Mouse (Mus musculus) testis, adult 2 months (tissue): ENCODE data around the gene Akt2. TPM values are rescaled to one million over a fixed set of nuclear protein-coding genes. Genes with fewer than 3 reads are reported as not detected.

Experiments used
- H3K27ac ChIP-seq: fragments of 200-500 bp; 2 replicates; pipeline ENCODE4 v1.5.1; 2012; ENCODE audit warnings: low read depth, low read length; ENCODE audit not compliant: control insufficient read depth, insufficient read depth
- H3K27me3 ChIP-seq: fragments of 200-500 bp; 2 replicates; pipeline ENCODE4 v1.6.1; 2012; ENCODE audit warnings: mild to moderate bottlenecking, low read length, moderate library complexity; ENCODE audit not compliant: control insufficient read depth, insufficient read depth
- H3K36me3 ChIP-seq: fragments of 200-500 bp; 2 replicates; pipeline ENCODE4 v1.6.1; 2012; ENCODE audit warnings: mild to moderate bottlenecking, low read length; ENCODE audit not compliant: control insufficient read depth, insufficient read depth
- H3K4me1 ChIP-seq: fragments of 200-500 bp; 2 replicates; pipeline ENCODE4 v1.6.1; 2012; ENCODE audit warnings: low read length; ENCODE audit not compliant: control insufficient read depth, insufficient read depth
- H3K4me3 ChIP-seq: fragments of 200-500 bp; 2 replicates; pipeline ENCODE4 v1.5.1; 2012; ENCODE audit warnings: low read depth, mild to moderate bottlenecking, low read length, moderate library complexity, mixed read lengths; ENCODE audit not compliant: control insufficient read depth
- CTCF ChIP-seq: fragments of 200-500 bp; IDR thresholded peaks from 2 replicates; pipeline ENCODE4 v1.5.1; 2012; ENCODE audit warnings: low read depth, mild to moderate bottlenecking, inconsistent platforms, low read length, moderate library complexity; ENCODE audit not compliant: control insufficient read depth, insufficient read depth, insufficient replicate concordance
- POLR2A ChIP-seq: fragments of 200-500 bp; IDR thresholded peaks from 2 replicates; pipeline ENCODE4 v1.6.1; 2012; ENCODE audit warnings: low read depth, mild to moderate bottlenecking, inconsistent platforms, low read length, moderate library complexity; ENCODE audit not compliant: control insufficient read depth
- polyA plus RNA-seq: library from polyadenylated mRNA; depleted of rRNA; stranded (reverse); fragments of >200 nt; gene quantifications from 2 replicates; pipeline ENCODE4 v1.2.3, GENCODE M21; 2012

Akt2 gene
- polyA plus RNA-seq, 1 experiment, result 58.7 TPM

DNA sequence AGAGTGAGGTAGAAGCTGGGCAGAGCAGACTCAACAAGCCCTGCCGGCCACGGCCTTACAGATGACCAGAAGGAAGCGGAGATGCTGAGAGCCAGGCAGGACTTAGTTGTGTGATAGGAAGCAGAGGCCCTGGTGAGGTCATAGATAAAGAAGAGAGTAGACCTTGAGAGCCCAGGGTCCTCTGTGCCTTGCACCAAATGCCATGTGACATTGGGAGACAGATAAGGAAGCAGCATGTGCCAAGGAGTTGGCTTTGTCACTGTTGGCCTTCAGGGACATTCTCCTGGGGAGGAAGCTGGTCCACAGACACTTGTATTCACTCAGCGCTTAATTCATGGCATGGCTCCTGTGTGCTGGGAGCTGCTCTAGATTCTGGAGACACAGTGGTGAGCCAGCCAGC lies 17.9 kb downstream of the Akt2 start:
- TF ChIP-seq POLR2A, result peak; percentile 45; the same call in 1 of the 2 replicates
- TF ChIP-seq CTCF, result no peak
- peaks cover 14% of the 10 kb centered on the region for H3K4me1 ChIP-seq
- H3K27me3 ChIP-seq, result no peaks in the 10 kb centered on the region
- no peak overlapping the region for H3K4me3 ChIP-seq
- H3K27ac ChIP-seq, result peak overlapping the region; percentile 36; the same call in 1 of the 2 replicates
- peaks cover 2% of the 10 kb centered on the region; the same call in 1 of the 2 replicates for H3K36me3 ChIP-seq

DNA sequence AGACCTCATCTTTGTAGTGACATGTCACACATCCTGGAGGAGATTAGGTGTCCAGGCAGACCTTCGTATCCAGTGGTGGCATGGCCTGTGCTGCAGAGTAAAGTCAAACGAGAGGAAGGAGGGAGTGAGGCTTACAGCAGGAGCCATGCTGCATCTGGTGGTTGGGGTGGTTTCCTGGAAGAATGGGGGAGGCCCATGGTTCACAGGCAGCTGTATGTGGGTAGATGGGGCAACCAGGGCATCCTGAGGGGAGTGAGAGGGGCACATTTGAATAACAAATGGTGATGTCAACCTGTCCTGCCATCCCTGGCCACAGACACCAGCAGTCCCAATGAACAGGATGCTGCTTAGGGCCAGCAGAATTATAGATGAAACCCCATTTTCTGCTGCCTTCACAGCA lies 18.3 kb downstream of the Akt2 start:
- Histone ChIP-seq H3K27ac (peak overlapping the region; percentile 36; the same call in 1 of the 2 replicates), H3K36me3 (peaks cover 2% of the 10 kb centered on the region; the same call in 1 of the 2 replicates), H3K27me3 (no peaks in the 10 kb centered on the region), H3K4me3 (no peak overlapping the region), H3K4me1 (peaks cover 14% of the 10 kb centered on the region)
- TF ChIP-seq POLR2A (no peak), CTCF (no peak)

DNA sequence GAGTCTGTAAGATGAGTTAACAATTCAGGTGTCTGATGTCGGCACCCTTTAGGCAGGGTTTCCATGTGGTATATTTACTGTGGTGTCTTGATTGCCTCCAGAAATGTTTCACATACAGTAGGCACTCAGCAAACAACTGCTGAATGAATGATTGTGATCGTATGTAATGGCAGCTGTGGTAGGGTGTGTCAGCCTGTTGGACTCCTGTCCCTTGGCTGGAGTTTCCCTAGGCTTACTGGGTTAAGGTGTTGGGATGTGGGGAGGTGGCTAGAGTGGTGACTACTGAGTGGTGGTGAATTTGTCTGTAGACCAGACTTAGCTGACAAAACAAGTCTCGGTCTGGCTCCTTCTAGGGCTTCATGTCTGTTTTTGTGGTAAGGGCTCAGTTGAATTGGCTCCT lies 19.0 kb downstream of the Akt2 start:
- H3K27me3 ChIP-seq, result no peaks in the 10 kb centered on the region
- no peak overlapping the region for H3K27ac ChIP-seq
- peaks cover 14% of the 10 kb centered on the region for H3K4me1 ChIP-seq
- no peak overlapping the region for H3K4me3 ChIP-seq
- no peak for TF ChIP-seq POLR2A
- TF ChIP-seq CTCF, result no peak
- peaks cover 2% of the 10 kb centered on the region; the same call in 1 of the 2 replicates for H3K36me3 ChIP-seq

DNA sequence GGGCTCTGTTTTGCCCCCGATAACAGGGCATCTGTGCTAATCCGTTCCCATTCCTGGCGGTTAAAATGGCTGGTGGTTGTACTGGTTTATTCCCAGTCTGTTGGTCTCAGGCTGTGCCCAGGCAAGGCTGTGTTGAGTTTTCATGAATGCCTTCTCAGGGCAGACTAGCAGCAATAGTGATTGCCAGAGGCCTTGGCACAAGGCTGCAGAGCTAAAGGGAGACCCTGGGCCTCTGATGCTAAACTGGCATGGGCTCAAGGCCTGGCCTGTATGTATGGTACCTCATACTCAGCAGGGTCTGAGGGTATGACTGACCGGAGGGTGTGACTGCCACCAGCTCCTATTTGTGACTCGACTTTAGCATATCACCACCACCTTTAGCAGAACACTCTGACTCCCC lies 19.5 kb downstream of the Akt2 start:
- Histone ChIP-seq H3K4me1 (peaks cover 14% of the 10 kb centered on the region), H3K27me3 (no peaks in the 10 kb centered on the region), H3K36me3 (peaks cover 2% of the 10 kb centered on the region; the same call in 1 of the 2 replicates), H3K4me3 (no peak overlapping the region), H3K27ac (peak overlapping the region; percentile 19)
- no peak for TF ChIP-seq POLR2A
- no peak for TF ChIP-seq CTCF

DNA sequence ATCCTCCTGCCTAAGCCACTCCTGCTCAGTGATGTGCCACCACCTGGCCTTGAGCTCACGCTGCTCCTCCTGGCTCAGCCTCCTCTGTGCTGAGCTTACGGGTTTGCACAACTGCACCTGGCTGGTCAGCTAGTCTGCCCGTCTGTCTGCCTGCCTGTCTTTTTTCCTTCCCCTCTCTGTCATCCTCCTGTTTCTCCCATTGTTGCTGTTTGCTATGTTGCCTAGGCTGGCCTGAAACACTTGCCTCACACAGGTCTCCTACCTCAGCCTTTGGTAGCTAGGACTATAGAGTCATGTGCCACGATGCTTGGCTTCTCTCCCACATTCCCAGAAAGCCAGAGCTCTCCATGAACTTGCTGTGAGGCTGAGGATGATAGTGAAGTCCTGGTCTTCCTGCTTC lies 21.6 kb downstream of the Akt2 start:
- Histone ChIP-seq H3K27me3 (no peaks in the 10 kb centered on the region), H3K4me3 (no peak overlapping the region), H3K4me1 (peaks cover 2% of the 10 kb centered on the region; the same call in 1 of the 2 replicates), H3K27ac (peak overlapping the region; percentile 2; the same call in 1 of the 2 replicates), H3K36me3 (peaks cover 2% of the 10 kb centered on the region; the same call in 1 of the 2 replicates)
- TF ChIP-seq CTCF (no peak), POLR2A (no peak)

DNA sequence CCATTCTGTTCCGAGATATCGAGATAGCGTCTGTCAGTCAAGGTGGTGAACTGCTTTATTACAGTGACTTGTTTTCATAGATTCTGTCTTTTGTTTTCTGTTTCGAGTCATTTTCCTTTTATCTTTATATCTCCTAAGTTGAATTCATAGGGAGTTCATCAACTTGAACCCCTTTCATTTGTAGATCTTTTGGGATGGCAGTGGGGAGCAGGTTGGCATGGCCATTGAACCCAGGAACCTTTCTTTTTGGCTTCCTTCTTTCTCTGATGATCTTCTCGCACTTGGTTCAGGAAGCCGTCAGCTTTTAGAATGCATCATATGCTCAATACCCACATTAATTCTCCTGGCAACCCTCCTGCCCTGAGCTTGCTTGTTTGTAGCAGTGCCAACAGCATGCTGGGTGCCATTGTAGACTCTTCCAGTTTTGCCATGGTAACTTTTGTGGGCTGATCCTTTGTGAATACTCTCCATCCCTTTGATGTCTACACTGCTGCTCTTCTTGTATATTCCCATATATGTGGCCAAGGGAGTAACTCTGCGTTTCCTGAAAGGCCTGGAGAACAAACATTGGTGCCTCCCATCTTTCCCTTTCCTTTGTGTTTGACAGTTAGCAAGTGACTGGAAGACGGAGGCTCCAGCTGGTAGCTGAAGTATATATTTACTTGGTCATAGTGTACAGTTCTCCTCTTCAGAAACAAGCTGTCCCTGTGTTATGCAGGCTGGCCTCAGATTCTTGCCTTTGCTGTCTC lies 22.6 kb downstream of the Akt2 start:
- no peak overlapping the region for H3K27ac ChIP-seq
- no peak for TF ChIP-seq CTCF
- TF ChIP-seq POLR2A, result no peak
- no peaks in the 10 kb centered on the region for H3K27me3 ChIP-seq
- H3K36me3 ChIP-seq, result peaks cover 2% of the 10 kb centered on the region; the same call in 1 of the 2 replicates
- peaks cover 2% of the 10 kb centered on the region; the same call in 1 of the 2 replicates for H3K4me1 ChIP-seq
- H3K4me3 ChIP-seq, result no peak overlapping the region

DNA sequence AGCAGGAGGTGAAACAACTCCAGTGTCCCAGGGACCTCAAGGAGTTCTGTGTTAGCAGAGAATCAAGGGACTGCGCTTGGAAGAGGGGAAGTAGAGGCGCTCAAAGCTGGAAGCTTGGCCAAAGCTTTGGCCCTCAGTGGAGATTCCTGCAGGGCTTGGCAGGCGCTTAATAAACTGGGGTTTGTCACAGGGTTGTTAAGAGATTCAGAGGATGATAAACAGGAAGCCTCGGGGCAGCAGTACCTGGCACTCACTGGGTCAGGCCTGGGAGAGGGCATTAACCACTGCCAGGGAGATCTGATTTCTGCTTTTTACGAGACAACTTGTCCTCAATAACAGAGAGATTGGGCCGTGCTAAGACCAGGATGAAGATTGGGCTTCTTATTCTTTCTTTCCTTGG lies 29.7 kb downstream of the Akt2 start:
- no peak overlapping the region for H3K27ac ChIP-seq
- H3K27me3 ChIP-seq, result no peaks in the 10 kb centered on the region
- H3K36me3 ChIP-seq, result peaks cover 2% of the 10 kb centered on the region
- no peaks in the 10 kb centered on the region for H3K4me1 ChIP-seq
- no peak overlapping the region for H3K4me3 ChIP-seq
- TF ChIP-seq POLR2A (no peak), CTCF (no peak)
